Mouse (Mus musculus): ENCODE data around the gene Naa50.

- no peak for TF ChIP-seq CTCF (IDR thresholded peaks at IDR 0.05; ENCODE audit: low read depth, low read length)
- TF ChIP-seq POLR2A (IDR thresholded peaks at IDR 0.05; ENCODE audit: insufficient read depth, low read length), result no peak
Measured at GRCm38 (mm10) chr16:44163831-44164230, 24.2 kb downstream of the Naa50 start.
